Mouse (Mus musculus): ENCODE results near the gene Fam133b.

Gene Fam133b

DNA sequence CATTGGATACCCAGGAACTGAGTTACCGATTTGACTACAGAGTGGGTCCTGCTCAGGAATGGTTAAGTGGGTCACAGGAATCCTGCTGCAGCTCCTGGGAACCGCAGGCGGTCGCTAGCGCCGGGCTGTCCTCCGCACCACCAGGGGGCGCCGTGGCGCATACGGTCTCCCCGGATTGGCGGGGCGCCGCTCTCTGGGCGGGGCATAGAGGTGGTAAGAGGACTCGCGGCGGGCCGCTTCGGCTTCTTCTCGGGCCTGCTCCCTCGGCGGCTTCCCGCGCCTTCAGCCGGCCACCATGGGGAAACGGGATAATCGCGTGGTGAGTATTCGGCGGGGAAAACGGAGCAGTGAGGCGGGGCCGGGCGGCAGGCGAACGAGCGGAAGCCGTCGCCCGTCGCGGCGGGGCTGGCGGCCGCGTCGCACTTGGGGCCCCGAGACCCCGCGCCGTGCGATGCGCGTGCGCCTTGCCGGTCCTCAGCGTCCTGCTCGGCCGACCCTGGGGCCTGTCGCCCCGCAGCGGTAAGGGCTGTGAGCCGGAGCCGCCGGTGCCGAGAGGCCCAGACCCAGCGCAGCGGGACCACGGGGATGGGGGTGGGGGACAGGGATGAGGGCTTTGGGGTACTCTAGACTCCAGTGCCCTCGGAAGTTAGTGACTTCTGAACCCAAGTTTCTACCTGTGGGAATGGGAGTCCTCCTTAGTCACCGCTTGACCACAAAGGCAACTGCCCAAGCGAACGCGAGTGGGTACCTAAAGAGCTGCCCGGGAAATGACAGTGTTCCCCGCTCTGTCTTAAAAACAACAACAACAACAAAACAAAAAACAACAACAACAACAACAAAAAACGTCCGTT lies at the start of gene Fam133b:
TSS of gene Fam133b (plus strand) at position 205 of the 851 bp plus-strand sequence.
- DNase-seq: peak; percentile 92 to 97

DNA sequence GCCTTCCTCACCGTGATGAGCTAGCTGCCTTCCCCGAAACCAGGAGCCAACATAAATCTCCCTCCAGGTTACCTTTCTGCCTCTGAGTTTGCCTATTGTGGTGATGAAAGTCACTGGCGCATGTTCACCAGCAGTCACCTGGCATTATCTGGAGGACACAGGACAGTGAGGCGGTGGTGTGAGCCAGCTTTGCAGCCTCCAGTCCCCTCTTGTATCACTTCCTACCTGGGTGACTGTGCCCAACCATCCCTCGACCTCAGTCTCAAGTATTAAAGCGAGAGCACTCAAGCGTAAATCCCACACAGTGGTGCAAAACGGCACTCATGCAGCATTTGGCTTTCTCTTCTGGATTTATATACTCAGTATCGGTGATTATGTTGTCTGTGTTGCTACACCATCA lies 49.7 kb upstream of the Fam133b start:
- DNase-seq: no peak

DNA sequence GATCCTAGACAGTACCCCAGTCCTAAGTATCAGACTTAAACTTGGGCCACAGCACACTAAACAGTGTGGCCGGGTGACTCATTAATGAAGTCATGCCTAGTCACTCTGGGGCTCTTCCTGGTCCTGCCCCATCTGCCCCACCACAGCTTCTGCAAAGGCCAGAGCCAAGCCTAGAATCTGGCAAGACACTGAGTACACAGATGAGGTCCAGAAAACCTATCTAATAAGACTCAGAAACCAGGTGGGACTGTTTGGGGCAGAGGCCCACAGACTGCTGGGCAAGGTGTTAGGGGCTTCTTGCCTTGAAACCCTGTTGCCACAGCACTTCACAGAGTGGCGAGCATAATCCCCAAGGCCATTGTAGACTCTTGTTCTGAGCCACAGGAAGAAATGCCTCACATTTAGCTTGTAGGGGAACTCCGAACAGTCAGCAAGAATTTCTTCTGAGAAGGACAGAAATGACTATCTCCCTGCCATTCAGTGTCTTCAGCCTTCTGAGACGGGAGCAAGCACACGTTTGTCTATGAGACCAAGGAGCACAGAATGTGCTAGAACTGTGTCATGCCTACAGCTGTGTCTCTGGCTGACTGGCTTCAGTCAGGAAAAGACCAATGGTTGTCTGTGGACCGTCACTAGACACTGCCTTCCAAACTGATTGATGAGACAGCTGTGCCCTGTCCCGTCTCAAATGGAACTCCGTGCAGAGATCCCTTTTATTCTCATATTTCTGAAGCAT lies 49.0 kb upstream of the Fam133b start:
- DNase-seq: no peak

DNA sequence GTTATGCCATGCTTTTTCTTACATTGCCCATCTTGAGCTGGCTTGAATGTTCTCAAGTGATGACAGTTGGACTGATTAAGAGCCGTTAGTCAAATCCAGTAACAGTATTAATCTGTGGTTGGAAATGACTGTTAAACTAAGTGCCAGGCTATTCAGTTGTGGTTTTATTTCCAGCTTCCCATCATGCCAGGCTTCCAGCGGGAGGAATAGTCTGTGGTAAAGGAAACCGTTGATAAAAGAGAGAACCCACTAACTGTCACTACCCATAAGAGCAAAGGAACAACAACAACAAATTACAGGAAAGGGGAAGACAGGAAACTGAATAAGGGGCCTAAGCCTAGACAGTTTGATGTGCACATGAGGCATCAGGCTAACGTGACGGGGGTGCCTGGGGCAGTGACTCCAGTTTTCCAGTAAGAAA lies 46.1 kb upstream of the Fam133b start:
- DNase-seq: no peak

DNA sequence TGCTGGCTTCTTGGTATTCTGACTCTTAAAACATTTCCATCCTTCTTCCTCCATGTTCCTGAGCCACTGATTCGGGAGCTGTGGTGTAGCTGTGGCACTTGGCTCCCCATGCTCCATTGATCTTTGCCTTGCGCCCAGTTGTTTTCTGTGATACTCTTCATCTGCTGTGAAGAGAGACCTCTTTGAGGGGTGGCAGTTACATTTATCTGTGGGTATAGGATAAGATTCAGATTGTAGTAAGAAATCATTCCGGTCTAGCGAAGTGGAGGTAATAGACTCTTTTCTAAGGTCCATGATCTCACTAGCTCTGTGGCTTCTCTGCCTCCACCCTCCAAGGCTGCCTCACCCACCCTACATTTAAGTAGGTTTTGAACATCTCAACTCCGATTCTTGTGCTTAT lies 43.3 kb upstream of the Fam133b start:
- no peak for DNase-seq

DNA sequence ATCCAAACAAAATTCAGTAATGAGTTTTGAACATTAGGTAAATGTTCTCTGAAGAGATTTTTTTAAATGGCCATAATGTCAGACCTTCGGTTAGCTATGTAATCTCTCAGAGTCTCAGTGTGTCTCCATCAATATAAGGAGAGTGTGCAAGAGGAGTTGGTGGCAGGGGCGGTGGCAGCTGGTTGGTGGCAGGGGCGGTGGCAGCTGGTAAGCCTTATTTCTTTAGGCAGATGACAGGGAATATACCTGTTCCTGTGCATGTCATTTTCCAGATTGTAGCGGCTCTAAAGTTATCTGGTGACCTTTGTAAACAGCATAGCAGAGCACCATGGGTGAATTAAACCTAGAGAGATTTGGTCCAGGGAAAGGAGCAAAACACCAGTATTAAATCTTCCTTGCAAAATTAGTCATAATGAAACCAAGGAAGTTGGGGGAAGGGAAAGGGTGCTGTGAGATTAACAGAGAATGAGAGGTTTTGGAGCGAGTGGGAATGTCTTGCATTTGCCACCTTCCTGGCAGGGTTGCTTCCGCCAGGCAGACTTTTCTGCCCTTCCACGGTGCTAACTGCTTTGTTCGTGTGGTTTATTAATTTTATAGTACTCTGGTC lies 42.6 kb upstream of the Fam133b start:
- DNase-seq: no peak

DNA sequence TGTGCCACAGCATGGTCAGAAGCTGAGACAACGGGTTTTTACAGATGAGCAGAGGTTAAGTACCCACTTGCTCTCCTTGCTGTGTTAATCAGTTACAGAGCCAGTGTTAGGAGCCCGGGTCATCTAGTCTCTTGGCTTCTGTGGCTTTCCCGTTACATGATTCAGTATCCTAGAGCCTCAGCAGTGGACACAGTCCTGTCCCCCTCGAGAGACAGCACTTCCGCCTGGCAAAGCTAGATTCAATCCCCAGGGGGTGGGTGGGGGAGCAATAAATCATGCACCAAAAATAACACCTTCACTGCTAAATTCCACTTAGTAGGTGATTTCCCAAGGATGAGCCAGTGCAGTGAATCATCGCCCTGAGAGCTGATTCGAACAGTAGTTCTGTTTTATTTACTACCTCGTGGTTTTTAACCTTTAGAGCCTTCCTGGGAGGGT lies 42.0 kb upstream of the Fam133b start:
- peak; percentile 78 to 85 for DNase-seq

DNA sequence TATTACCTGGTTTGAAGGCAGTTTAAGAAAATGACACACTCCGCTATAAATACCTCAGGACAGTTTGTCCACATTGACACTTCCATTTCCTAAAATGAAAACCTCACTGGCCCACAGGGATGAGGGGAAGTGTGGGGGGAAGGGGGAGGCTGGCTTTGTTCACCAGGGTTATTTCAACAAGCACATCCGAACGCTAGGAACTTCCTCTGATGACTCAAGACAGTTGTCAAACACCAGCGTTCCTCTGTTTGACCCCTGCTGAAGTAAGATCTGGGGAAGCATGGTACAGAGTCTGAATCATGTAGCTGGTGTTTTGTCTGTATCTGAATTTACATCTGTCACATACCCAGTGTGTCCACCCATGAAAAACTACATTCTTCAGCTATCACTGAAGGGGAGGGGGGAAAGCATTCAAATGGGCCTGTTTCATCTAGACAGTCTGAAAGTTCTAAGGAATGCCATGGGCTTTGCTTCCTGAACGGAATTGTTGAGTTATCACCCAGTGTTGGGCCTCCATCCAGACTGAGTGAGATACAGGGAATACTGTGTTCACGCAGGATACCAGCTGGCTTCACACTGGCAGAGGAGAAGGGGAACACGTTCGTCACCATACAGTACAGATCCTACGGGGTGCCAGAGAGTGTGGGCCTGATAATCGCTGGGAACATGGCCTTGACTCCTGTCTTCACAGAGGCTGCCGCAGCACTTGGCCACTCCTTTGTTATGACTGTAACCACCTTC lies 40.9 kb upstream of the Fam133b start:
- peak; percentile 58 to 71 for DNase-seq

DNA sequence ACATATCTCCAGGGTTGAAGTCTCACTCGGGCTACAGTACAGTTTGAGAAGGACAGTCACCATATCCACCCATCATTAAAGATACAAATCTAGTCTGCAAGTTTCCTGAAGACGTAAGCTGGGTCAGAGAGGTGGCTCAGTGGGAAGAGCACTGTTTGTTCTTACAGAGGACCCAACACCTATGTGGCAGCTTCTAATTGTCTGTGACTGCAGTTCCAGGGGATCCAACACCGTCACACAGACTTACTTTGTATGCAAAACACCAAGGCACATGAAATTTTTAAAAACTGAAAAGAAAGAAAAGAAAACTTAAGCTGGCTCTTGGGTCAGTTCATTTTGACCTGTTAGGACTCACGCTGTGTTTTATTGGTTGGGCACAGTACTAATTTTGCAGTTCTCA lies 40.3 kb upstream of the Fam133b start:
- no peak for DNase-seq

DNA sequence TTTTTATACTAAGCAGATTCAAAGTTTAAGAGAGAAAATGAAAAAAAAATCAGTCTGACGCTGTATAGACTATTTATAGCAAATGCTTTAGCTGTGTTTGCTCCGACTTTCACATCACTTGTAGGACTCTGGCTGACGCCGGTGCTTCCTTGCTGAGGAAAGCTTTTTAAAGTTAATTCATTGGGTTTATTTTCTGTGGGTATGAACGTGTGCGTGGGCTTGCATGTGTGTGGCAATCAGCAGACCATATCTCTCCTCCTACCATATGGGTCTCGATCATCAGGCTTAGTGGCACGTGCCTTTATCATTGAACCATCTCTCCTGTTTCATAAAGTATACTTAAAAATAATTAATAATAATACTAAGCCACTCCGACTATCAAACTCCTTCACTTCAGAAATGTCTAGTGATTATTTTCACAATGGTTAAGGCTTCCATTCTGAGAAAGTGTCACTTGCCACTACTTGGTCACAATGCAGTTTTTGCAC lies 39.8 kb upstream of the Fam133b start:
- DNase-seq: no peak

DNA sequence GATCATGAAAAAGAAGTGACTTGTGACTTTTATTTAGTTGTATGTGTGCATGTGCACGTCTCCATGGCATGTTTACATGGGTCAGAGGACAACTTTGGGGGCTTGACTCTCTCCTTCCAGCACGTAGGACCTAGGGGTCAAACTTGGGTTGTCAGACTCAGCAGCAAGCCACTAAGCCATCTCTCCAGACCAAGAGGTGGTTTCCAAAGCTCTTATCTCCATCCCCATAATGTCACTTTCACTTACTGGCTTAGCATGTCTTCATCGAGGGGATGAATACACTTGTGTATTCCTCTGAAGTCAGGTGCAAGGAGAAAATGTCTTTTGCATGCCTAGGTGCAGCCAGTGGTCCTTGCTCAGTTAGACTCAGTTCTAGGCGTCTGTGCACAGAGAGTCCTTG lies 39.2 kb upstream of the Fam133b start:
- no peak for DNase-seq

DNA sequence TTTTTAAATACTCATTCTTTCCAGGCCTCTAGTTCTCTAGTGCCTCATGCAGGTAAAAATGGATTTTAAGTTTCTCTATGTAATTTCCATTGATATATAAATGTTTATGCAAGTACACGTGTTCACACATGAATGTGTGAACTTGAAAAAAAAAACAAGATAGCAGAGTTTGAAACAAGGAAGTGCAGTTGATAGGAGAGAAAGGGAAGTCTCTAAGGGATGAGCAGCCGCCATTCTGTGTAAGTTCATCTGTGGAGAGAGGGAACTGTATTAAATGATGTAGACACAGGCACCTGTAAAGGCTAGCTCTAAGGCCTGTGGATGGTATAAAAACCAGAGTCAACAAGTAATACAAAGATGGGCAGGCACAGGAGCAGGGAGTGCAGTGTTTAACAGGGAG lies 38.1 kb upstream of the Fam133b start:
- DNase-seq: no peak

DNA sequence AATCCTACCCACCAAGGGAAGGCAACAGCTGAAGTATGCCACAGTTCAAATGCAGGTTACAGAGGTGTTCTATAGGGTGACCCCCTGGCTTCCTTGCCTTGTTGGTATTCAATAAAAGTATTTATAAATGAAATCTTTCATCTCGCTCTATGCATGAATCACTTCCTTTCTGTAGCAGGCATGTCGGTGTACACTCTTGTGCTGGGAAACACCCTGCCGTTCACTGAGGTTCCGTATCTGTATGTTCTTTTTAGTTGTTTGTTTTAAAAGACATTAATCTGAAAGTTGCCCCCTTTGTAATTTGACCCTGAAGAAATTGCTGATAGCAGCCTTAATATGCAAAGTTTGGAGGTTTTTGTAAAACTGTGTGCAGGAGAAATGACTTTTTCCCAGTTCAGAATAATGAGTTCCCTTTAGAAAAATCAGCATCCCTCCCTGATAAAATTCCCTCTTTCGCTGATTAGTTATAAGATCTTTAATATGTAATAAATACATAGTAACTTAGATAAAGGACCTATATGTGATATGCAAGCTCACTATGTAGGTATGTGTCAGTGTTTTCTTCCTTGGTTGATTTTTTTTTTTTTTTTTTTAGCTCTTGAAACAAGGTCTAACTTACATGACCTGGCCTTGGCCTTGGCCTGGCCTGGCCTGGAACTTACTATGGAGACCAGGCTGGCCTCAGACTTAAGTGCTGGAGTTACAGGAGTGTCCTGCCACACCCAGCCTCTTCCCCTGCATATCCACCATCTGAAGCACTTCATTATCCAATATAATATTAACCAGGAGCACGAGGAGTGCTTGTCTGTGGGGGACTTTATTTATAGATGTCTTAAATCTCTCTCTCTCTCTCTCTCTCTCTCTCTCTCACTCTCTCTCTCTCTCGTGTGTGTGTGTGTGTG lies 34.9 kb upstream of the Fam133b start:
- no peak for DNase-seq

DNA sequence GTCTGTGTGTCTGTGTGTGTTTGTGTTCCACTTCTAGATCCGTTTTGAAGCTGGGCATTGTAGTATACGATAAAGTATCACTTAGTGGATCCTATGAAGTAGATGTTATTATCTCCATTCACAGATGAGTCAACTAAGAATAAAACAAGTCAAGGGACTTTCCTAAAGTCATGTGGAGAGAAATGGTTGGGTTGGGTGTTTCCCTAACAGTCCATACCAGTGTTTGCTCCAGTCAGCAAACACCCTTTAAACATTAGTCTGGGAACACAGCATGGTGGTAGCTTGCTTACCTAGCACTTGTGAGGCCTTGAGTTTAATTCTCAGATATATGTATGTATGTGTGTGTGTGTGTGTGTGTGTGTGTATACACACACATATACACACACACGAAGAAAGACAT lies 34.1 kb upstream of the Fam133b start:
- no peak for DNase-seq

DNA sequence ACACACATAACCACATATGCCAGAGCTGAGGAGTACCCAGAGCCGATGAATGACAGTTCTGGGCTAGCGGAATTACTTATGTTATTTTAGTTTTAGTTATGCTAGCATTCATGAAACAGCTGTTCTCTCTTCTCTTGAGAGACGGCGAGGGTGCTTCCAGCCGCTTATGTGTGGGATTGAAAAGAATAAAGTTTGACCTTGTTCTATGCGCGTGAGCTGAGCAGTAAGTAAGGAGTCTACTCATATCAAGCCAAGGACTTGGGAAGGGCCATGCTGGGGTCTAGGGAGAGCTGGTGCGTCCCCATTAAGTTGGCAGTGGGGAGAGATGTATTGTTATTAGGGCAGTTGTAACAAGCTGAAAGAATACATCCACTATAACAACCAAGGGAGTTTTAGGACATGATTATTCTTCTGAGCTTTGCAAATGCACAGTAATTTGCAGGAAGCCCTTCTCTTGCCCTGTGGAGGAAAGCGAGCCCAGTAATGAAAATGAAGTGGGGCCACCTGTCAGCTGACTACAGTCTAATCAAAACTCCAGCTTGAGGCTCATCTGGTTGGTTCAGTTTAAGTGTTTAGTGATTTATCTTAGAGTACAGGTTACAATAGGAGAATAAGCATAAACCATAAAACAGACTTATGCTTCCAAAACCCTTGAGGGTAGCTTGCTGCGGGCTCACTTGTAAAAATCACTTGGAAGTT lies 32.4 kb upstream of the Fam133b start:
- no peak for DNase-seq

DNA sequence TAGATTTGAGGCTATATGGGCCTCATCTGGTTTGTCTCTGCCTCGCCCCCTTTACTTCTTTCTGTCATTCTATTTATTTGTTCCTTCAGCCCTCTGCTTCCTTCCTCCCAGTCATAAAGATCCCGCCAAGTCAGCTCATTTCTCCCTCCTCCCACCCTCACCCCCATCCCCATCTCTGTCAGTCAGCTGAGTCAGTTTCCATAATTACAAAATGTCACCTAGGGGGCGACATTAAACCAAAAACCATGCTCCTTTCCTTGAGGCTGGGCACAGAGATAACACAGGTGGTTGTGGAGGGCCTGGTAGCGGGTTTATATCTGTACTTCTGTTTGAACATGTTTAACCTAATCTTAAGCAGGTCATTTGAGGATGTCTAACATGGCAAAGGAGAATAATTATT lies 31.0 kb upstream of the Fam133b start:
- no peak for DNase-seq

DNA sequence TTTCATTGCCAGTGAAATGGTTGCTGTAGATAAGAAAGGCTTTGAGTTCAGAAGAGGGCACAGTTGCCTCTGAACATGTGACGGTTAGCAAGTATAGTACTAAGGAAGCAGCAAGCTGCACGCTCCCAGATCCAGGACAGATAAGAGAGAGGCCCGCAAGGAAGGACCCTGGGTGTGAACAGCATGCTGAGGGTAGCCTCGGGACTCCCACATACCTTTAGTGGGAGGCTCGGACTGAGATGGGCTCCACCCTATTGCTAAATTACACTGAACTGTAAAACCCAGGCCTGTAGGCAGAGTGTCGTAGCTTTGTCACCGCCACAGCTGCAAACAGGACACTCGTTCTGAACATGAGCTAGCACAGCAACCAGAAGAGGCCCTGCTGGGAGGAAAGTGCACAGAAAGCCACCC lies 28.7 kb upstream of the Fam133b start:
- DNase-seq: no peak

DNA sequence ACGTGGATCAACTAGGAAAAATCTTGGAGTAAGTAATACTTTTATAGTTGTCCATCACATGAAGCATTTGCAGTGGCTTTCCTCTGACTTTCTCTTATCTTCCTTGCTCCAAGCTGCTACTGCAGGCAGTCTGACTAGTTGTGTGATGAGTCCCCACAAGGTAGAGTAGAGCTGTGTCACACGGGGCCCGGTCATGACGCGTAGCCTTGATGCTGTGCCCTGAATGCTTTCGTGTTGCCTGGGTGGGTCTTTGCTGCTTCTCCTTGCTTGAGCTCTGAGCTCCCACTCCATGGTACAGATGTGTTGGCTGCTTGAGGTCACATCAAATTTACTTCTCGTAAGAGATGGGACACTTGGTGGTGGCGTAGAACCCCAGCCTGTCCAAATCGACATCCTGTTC lies 28.2 kb upstream of the Fam133b start:
- DNase-seq: no peak

DNA sequence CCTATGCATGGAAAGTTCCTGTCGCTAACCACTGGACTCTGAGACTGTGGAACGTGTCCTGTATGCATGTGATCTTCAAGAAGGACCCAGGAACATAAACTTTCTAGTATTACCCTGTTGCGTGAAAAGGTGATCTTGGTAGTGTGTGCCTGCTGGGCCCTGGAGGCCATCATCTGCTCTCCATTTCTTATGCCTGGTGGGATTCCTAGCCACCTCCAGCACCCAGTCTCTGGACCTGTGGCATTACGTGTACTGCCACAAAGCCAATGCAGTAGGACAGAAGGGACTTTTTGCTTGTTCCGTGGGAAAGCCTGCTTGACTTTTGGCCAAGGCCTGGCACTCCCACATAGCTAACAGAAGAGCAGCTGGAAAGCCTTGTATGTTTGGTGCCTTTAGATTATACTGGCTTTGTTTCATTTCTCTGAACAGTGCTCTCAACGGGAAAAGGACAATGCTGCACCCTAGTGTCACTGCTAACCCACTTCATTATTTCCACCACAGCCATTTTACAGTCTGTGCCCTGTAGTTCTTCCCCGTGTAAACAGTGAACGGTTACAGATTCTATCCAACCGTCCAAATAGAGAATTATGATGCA lies 27.1 kb upstream of the Fam133b start:
- peak; percentile 36 to 47 for DNase-seq

DNA sequence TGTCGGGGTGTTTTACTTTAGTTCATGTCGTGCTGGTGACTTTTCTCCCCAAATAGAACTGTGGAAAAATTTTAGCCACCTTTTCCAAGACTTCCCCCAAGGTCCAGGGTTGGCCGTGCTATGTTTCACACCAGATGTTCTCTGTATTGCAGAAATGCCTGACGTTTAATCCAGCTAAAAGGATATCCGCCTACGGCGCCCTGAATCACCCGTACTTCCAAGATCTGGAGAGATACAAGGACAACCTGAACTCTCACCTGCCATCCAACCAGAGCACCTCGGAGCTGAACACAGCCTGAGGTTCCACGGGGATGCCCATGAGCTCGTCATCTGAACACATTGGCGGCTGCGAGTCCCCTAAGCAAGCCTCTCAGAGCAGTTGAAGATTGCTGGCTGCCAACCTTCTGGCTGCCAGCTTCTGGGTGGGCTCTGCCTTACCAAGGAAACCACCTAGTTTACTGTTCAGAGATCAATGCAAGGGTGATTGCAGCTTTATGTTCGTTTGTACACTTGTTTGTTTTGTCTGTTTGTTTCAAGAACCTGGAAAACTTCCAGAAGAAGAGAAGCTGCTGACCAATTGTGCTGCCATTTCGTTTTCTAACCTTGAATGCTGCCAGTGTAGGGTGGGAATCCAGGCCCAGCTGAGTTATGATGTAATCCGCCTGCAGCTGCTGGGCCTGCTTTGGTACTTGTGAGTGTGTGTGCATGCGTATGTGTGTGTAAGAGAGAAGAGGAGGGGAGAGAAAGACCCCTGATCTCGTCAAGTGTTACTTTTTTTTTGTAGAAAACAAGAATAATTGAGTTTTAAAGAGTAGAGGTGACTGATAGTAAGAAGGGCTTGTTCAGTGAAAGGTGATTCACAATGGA lies 22.9 kb upstream of the Fam133b start:
- no peak for DNase-seq

Measured in kidney, adult 8-10 months (tissue).